1 mouse cellular context compared by ENCODE assay signal in the genomic region with DNA sequence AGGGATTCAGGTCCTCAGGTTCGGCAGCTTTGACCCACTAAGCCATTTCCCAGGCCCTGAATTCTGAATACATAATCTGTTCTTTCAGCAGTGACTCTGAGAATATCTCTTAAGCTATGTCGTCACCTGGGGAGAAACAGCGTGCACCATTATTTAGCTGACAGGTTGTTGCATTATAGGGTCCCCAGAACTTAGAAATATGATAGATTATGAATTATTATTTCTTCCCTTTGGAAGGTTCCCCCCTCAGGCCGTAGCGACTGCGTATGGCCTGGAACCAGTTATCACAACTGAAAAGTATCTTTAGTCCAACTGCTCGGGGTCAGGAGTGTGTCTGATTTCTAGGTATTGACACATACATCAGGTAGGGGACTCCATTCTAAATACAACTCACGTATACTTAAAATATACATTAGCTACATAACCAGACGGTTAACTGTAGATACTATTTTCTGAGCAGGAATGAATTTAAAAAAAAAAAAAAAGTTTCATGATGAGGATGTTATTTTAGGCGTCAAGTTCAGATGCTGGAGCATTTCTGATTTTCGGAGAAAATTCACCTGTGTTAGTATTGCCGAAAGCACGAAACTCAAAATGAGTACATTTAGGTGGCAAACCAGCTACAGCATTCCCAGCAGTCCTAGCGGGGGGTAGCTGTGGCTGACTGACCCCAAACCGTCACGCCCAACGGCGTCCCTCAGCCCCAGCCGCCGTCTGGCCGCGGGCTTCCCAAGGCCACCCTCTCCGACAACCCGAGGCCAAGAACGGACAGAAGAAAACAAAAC.
A peak's percentile ranks its signal among the peaks of the same experiment; 100 is the strongest.
TF ChIP-seq lines count a peak whose summit lies in the region.

No protein-coding gene starts in this region.

TF ChIP-seq in MEL, 35 proteins besides CTCF, POLR2A, EP300 and RAD21 (continued from another document):
- TF ChIP-seq ELF1 (IDR thresholded peaks at IDR 0.05; ENCODE audit: low read depth, low read length) (no peak), CHD2 (IDR thresholded peaks at IDR 0.05; ENCODE audit: low read length) (no peak), TBP (IDR thresholded peaks at IDR 0.05; ENCODE audit: low read depth, low read length) (0 out of 2 replicates have a peak, but pooled peaks have one; percentile 13), MYC (IDR thresholded peaks at IDR 0.05; ENCODE audit: low read depth, low read length) (0 out of 2 replicates have a peak, but pooled peaks have one; percentile 14), TAL1 (IDR thresholded peaks at IDR 0.05; ENCODE audit: low read length) (no peak), USF2 (IDR thresholded peaks at IDR 0.05; ENCODE audit: borderline replicate concordance in 1 of 2, insufficient read depth in 1 of 2, low read depth in 1 of 2, low read length in 2 of 2) (no peak), CHD1 (IDR thresholded peaks at IDR 0.05; ENCODE audit: low read depth, low read length) (peak; percentile 92; the same call in 1 of the 2 replicates), MAZ (IDR thresholded peaks at IDR 0.05; ENCODE audit: low read depth, low read length) (0 out of 2 replicates have a peak, but pooled peaks have one; percentile 29), E2F4 (IDR thresholded peaks at IDR 0.05; ENCODE audit: borderline replicate concordance, low read depth, low read length) (no peak; the same call in 1 of the 2 replicates), ZKSCAN1 (IDR thresholded peaks at IDR 0.05; ENCODE audit: low read depth, low read length) (no peak), MAFK (IDR thresholded peaks at IDR 0.05; ENCODE audit: borderline replicate concordance, low read depth, low read length) (no peak), MAX (IDR thresholded peaks at IDR 0.05; ENCODE audit: low read length) (no peak), USF1 (IDR thresholded peaks at IDR 0.05; ENCODE audit: low read depth, low read length) (no peak), TCF12 (IDR thresholded peaks at IDR 0.05; ENCODE audit: low read depth, low read length) (no peak), NELFE (IDR thresholded peaks at IDR 0.05; ENCODE audit: low read depth, low read length) (no peak), ZNF384 (IDR thresholded peaks at IDR 0.05; ENCODE audit: low read depth, low read length) (0 out of 2 replicates have a peak, but pooled peaks have one; percentile 59), UBTF (IDR thresholded peaks at IDR 0.05; ENCODE audit: borderline replicate concordance, insufficient read depth, low read depth, low read length) (no peak)
